8 mouse cellular contexts compared by ENCODE assay signal in the genomic region with DNA sequence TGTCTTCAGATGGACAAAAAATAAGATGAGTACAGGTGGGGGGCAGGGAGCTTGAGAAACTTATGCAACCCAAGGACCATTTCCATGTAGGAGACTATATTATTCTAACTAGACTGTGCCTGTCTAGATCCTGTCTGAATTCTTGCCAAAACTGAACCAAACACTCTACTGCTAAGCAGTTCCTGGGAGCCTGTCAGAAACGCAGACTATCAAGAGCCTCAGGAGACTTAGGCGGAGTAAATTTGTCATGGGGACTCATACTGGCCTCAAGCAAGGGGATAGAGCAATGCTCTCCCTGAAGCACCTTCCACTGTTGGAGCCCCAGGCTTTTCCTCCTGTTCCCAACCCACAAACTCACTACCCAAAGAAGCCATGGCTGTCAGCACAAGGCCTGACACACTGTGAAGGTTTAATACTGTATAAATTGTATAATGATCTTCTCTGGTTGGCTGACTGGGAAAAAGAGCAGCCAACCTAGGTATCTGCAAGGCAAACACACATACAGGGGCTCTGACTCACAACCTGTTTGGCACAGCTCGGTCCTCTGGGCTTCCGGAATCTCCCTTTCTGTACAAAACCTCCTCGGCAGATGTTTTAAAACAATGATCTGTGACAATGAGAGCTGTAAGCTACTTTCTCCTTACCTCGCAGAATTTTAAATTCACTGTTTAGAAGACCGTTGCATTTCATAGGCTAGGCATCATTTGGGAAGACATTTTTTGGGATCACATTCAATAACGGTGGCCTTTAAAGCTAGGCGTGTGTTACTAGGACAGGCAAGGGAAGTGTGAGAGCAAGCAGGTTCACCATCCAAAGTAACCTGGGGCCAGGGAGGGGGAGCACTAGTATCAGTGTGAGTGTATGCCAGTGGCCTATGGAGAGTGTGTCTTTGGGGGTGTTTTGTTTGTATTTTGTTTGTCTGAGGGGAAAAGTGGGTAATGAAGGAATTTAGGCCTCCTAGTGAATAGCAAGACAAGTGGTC. TPM values are rescaled to one million over a fixed set of nuclear protein-coding genes. Genes with fewer than 3 reads are reported as not detected.
DNase-seq lines count a peak whose midpoint lies in the region; ATAC-seq and TF ChIP-seq lines count a peak whose summit lies in the region.

No protein-coding gene starts in this region.

- no peak for TF ChIP-seq CTCF in heart, adult 2 months (IDR thresholded peaks at IDR 0.05)
- TF ChIP-seq CTCF in forebrain, postnatal 0 days (IDR thresholded peaks at IDR 0.05; ENCODE audit: low read depth) = no peak
- TF ChIP-seq CTCF in liver, embryonic 14.5 days (IDR thresholded peaks at IDR 0.05; ENCODE audit: low read depth) = no peak

- H3K79me2 ChIP-seq in heart, adult 2 months (replicated peaks; ENCODE audit: control insufficient read depth, insufficient read depth, low read length) = no peaks in the 10 kb centered on the region

- H3K4me1 ChIP-seq in heart, adult 2 months (ENCODE audit: control insufficient read depth, insufficient read depth, low read length) = peaks cover 10% of the 10 kb centered on the region
- H3K4me1 ChIP-seq in forebrain, postnatal 0 days (ENCODE audit: insufficient read depth) = peaks cover 32% of the 10 kb centered on the region
- H3K4me1 ChIP-seq in liver, embryonic 14.5 days (replicated peaks; ENCODE audit: control insufficient read depth in 2 of 2, insufficient read depth in 2 of 2, low read length in 1 of 2) = no peaks in the 10 kb centered on the region; a peak in 1 of 4 replicates

- H3K9ac ChIP-seq in heart, adult 2 months (ENCODE audit: low read depth, low read length) = peak overlapping the region; percentile 46; the same call in 1 of the 2 replicates
- peak overlapping the region; percentile 95 for H3K9ac ChIP-seq in forebrain, postnatal 0 days
- no peak overlapping the region for H3K9ac ChIP-seq in liver, embryonic 14.5 days (replicated peaks)

- no peak for DNase-seq in heart, adult 2 months
- DNase-seq in heart, postnatal 14 days = no peak
- peak; percentile 22 to 46 for DNase-seq in adrenal gland, postnatal 36 days
- peak; percentile 41 for DNase-seq in forebrain, postnatal 0 days
- no peak for DNase-seq in liver, embryonic 14.5 days (ENCODE audit: low read depth in 3 of 3, low spot score in 3 of 3)
- no peak for DNase-seq in c-Kit-positive CD71-positive TER-119-positive erythroid progenitor cells, embryonic 14.5 days (ENCODE audit: low spot score)
- no peak for DNase-seq in right cerebral cortex, postnatal 25 days
- DNase-seq in right cerebral cortex, postnatal 4 days = no peak

- 47% methylated on average over 9 of the region's 9 CpGs for WGBS in heart, adult 2 months
- WGBS in forebrain, postnatal 0 days = 53% methylated on average over 9 of the region's 9 CpGs
- WGBS in liver, embryonic 14.5 days (ENCODE audit: insufficient replicate concordance) = 71% methylated on average over 9 of the region's 9 CpGs

- TF ChIP-seq EP300 in heart, adult 2 months (IDR thresholded peaks at IDR 0.05; ENCODE audit: insufficient read depth, low read depth, low read length) = no peak
- TF ChIP-seq EP300 in liver, embryonic 14.5 days (IDR thresholded peaks at IDR 0.05; ENCODE audit: low read depth) = no peak

- peak overlapping the region; percentile 88 for H3K4me3 ChIP-seq in heart, adult 2 months
- peak overlapping the region; percentile 78 for H3K4me3 ChIP-seq in forebrain, postnatal 0 days (ENCODE audit: low read depth, low read length)
- no peak overlapping the region for H3K4me3 ChIP-seq in liver, embryonic 14.5 days (ENCODE audit: insufficient read depth in 1 of 2, low read depth in 2 of 2, low read length in 2 of 2)

- no peaks in the 10 kb centered on the region for H3K9me3 ChIP-seq in forebrain, postnatal 0 days (ENCODE audit: low read length)
- H3K9me3 ChIP-seq in liver, embryonic 14.5 days (ENCODE audit: control insufficient read depth, low read length) = no peaks in the 10 kb centered on the region

- TF ChIP-seq POLR2A in heart, adult 2 months (IDR thresholded peaks at IDR 0.05; ENCODE audit: insufficient read depth, low read depth, low read length) = no peak

- H3K27ac ChIP-seq in heart, adult 2 months = peak overlapping the region; percentile 68
- peak overlapping the region; percentile 91 for H3K27ac ChIP-seq in forebrain, postnatal 0 days (ENCODE audit: low read depth, low read length)
- H3K27ac ChIP-seq in liver, embryonic 14.5 days = no peak overlapping the region

- peak overlapping the region; percentile 67 for H3K4me2 ChIP-seq in forebrain, postnatal 0 days (ENCODE audit: low read depth)
- peak overlapping the region; percentile 54 for H3K4me2 ChIP-seq in liver, embryonic 14.5 days (ENCODE audit: low read depth)

- peaks cover 11% of the 10 kb centered on the region for H3K36me3 ChIP-seq in heart, adult 2 months (ENCODE audit: control insufficient read depth, insufficient read depth, low read length)
- H3K36me3 ChIP-seq in forebrain, postnatal 0 days (ENCODE audit: insufficient read depth) = no peaks in the 10 kb centered on the region
- H3K36me3 ChIP-seq in liver, embryonic 14.5 days (replicated peaks; ENCODE audit: control insufficient read depth, insufficient read depth, low read depth) = no peaks in the 10 kb centered on the region

- intact Hi-C loops in heart, adult 2 months (cut with DNase I) = loop anchor here (5.0 kb wide), 3 partner anchors 39 to 84 kb away; no protein-coding TSS in a partner anchor
- intact Hi-C loops in heart, postnatal 14 days (cut with DNase I) = loop anchor here (5.0 kb wide), 2 partner anchors 51 to 84 kb away; no protein-coding TSS in a partner anchor

- H3K27me3 ChIP-seq in heart, adult 2 months (ENCODE audit: control insufficient read depth, insufficient read depth, low read length) = no peaks in the 10 kb centered on the region
- H3K27me3 ChIP-seq in forebrain, postnatal 0 days (ENCODE audit: insufficient read depth, low read length) = no peaks in the 10 kb centered on the region
- H3K27me3 ChIP-seq in liver, embryonic 14.5 days (ENCODE audit: control insufficient read depth, insufficient read depth, low read length) = no peaks in the 10 kb centered on the region

- ATAC-seq in forebrain, postnatal 0 days = peak; percentile 9
- ATAC-seq in liver, embryonic 14.5 days (ENCODE audit: insufficient read depth) = no peak

RNA-seq across cellular contexts. Expression of gene Fam49a, which starts 0.7 kb away (rescaled TPM):
- total RNA-seq in heart, adult 2 months (2021) = 1 to 10 TPM; 7.1 to 9.8 TPM
- polyA plus RNA-seq in heart, adult 2 months (2012; rRNA removed) = 4.1 and 6.5 TPM in 2 replicates
- 10 to 100 TPM; 11.7 to 17.2 TPM for total RNA-seq in heart, postnatal 14 days (2021)
- 10 to 100 TPM; 19.4 to 20.1 TPM for total RNA-seq in adrenal gland, postnatal 36 days (2021)
- total RNA-seq in forebrain, postnatal 0 days (2014; rRNA removed) = 202 and 242 TPM in 2 replicates
- 120 and 127 TPM in 2 replicates for polyA plus RNA-seq in forebrain, postnatal 0 days (2015; fragmentation: Nextera tagmentation; extraction: Ambion mirVana)
- polyA plus RNA-seq in liver, embryonic 14.5 days (2012; rRNA removed) = 0.40 and 1.0 TPM in 2 replicates
- 2.4 and 3.3 TPM in 2 replicates for polyA plus RNA-seq in liver, embryonic 14.5 days (2014; fragmentation: Nextera tagmentation; extraction: Ambion mirVana)

Comparison
In these comparisons a context has a peak if more than half of its experiments do, and no peak if none do; other contexts are left out.
1. DNase-seq: peak in adrenal gland, postnatal 36 days (2 of 2) and forebrain, postnatal 0 days (single experiment); none in heart, adult 2 months (0 of 2), heart, postnatal 14 days (0 of 2), liver, embryonic 14.5 days (0 of 3), c-Kit-positive CD71-positive TER-119-positive erythroid progenitor cells, embryonic 14.5 days (single experiment), right cerebral cortex, postnatal 25 days (single experiment) and right cerebral cortex, postnatal 4 days (single experiment).
2. H3K4me3 ChIP-seq: peak in heart, adult 2 months (single experiment) and forebrain, postnatal 0 days (single experiment); none in liver, embryonic 14.5 days (0 of 2).